Mouse (Mus musculus) kidney, postnatal 4 days (tissue): ENCODE measurements at regions not wholly inside any gene's neighbourhood (a gene's known extent, or its start where the extent isn't known, plus 50 kb on each side); places are given as distances from the start of the nearest gene placed in this dataset.
A peak's percentile ranks its signal among the peaks of the same experiment; 100 is the strongest.

Source experiments
- DNase-seq, 2 experiments: peaks; one replicate each; pipeline ENCODE4 v3.0.0; 2021; ENCODE audit warnings: mixed read lengths in 2 of 2

- DNase-seq: no peak
Measured at GRCm38 (mm10) chr12:65424506-65424905, 199.2 kb downstream of the Wdr20rt start.

- no peak for DNase-seq
Measured at GRCm38 (mm10) chr12:65425440-65425839, 200.1 kb downstream of the Wdr20rt start.

GRCm38 (mm10) chr12:65426884-65427283 is 201.6 kb downstream of the Wdr20rt start:
- DNase-seq: no peak

GRCm38 (mm10) chr12:65428214-65428981 is 203.1 kb downstream of the Wdr20rt start:
- no peak for DNase-seq

GRCm38 (mm10) chr12:65450845-65451244 is 225.5 kb downstream of the Wdr20rt start:
- no peak for DNase-seq

GRCm38 (mm10) chr12:65455683-65456082 is 230.4 kb downstream of the Wdr20rt start:
- no peak for DNase-seq

- DNase-seq: no peak
Measured at GRCm38 (mm10) chr12:65456956-65457355, 231.6 kb downstream of the Wdr20rt start.

GRCm38 (mm10) chr12:65464246-65464645 is 238.9 kb downstream of the Wdr20rt start:
- DNase-seq: no peak

GRCm38 (mm10) chr12:65478674-65479073 is 253.4 kb downstream of the Wdr20rt start:
- peak in 1 of 2 experiments; percentile 2 for DNase-seq

GRCm38 (mm10) chr12:65480829-65481228 is 255.5 kb downstream of the Wdr20rt start:
- DNase-seq: no peak

- DNase-seq: no peak
Measured at GRCm38 (mm10) chr12:65491092-65491491, 265.8 kb downstream of the Wdr20rt start.

- no peak for DNase-seq
Measured at GRCm38 (mm10) chr12:65494388-65495030, 269.2 kb downstream of the Wdr20rt start.

- no peak for DNase-seq
Measured at GRCm38 (mm10) chr12:65496613-65497012, 271.3 kb downstream of the Wdr20rt start.

- DNase-seq: no peak
Measured at GRCm38 (mm10) chr12:65497602-65498001, 272.3 kb downstream of the Wdr20rt start.

GRCm38 (mm10) chr12:65501459-65501858 is 276.1 kb downstream of the Wdr20rt start:
- no peak for DNase-seq

- no peak for DNase-seq
Measured at GRCm38 (mm10) chr12:65502045-65502444, 276.7 kb downstream of the Wdr20rt start.

GRCm38 (mm10) chr12:65513070-65513469 is 287.8 kb downstream of the Wdr20rt start:
- no peak for DNase-seq

- no peak for DNase-seq
Measured at GRCm38 (mm10) chr12:65534142-65534690, 308.9 kb downstream of the Wdr20rt start.

- no peak for DNase-seq
Measured at GRCm38 (mm10) chr12:65548301-65548700, 323.0 kb downstream of the Wdr20rt start.

- DNase-seq: no peak
Measured at GRCm38 (mm10) chr12:65552230-65552629, 326.9 kb downstream of the Wdr20rt start.

GRCm38 (mm10) chr12:65559036-65559435 is 333.7 kb downstream of the Wdr20rt start:
- no peak for DNase-seq

- no peak for DNase-seq
Measured at GRCm38 (mm10) chr12:65559809-65560208, 334.5 kb downstream of the Wdr20rt start.

- DNase-seq: no peak
Measured at GRCm38 (mm10) chr12:65571633-65572032, 346.3 kb downstream of the Wdr20rt start.

- no peak for DNase-seq
Measured at GRCm38 (mm10) chr12:65593559-65593958, 368.2 kb downstream of the Wdr20rt start.
